Mouse (Mus musculus): ENCODE measurements around the gene Ankub1. TPM values are rescaled to one million over a fixed set of nuclear protein-coding genes. Genes with fewer than 3 reads are reported as not detected.

The Ankub1 gene
- total RNA-seq (2014; rRNA removed) (0.61 and 1.2 TPM in 2 replicates), polyA plus RNA-seq (2015; fragmentation: Nextera tagmentation; extraction: Ambion mirVana) (0.34 and 0.44 TPM in 2 replicates)

GRCm38 (mm10) chr3:57692719-57693118 lies at the start of gene Ankub1:
Ankub1 (minus strand) TSS chr3:57692799.
- DNase-seq (ENCODE audit: low spot score) (peak; percentile 10), ATAC-seq (peak; percentile 59)
- no peaks in the 10 kb centered on the region for H3K9me3 ChIP-seq (ENCODE audit: low read length)
- H3K9ac ChIP-seq (replicated peaks; ENCODE audit: low read length) = no peak within 1 kb of the TSS
- H3K4me1 ChIP-seq (ENCODE audit: insufficient read depth, low read length) = no peaks in the 10 kb centered on the region
- H3K4me2 ChIP-seq (ENCODE audit: low read depth, low read length) = no peak within 1 kb of the TSS
- no peak within 1 kb of the TSS for H3K4me3 ChIP-seq (ENCODE audit: low read length)
- H3K27me3 ChIP-seq (ENCODE audit: insufficient read depth, low read length) = no peaks in the 10 kb centered on the region
- 30% methylated on average over 2 of the region's 2 CpGs for WGBS
- no peak for TF ChIP-seq CTCF (IDR thresholded peaks at IDR 0.05; ENCODE audit: low read depth)
- no peak within 1 kb of the TSS for H3K27ac ChIP-seq
- no peaks in the 10 kb centered on the region for H3K36me3 ChIP-seq (ENCODE audit: insufficient read depth, low read length)

GRCm38 (mm10) chr3:57739830-57740229 lies 47.2 kb upstream of the Ankub1 start:
- Histone ChIP-seq H3K36me3 (ENCODE audit: insufficient read depth, low read length) (no peaks in the 10 kb centered on the region), H3K9ac (replicated peaks; ENCODE audit: low read length) (no peak overlapping the region), H3K4me3 (ENCODE audit: low read length) (no peak overlapping the region), H3K4me1 (ENCODE audit: insufficient read depth, low read length) (peaks cover 12% of the 10 kb centered on the region), H3K27ac (no peak overlapping the region), H3K27me3 (ENCODE audit: insufficient read depth, low read length) (no peaks in the 10 kb centered on the region), H3K4me2 (ENCODE audit: low read depth, low read length) (no peak overlapping the region), H3K9me3 (ENCODE audit: low read length) (no peaks in the 10 kb centered on the region)
- DNase-seq (ENCODE audit: low spot score) (no peak), ATAC-seq (no peak)
- WGBS = 98% methylated on average over 1 of the region's 1 CpGs
- no peak for TF ChIP-seq CTCF (IDR thresholded peaks at IDR 0.05; ENCODE audit: low read depth)

- Histone ChIP-seq H3K9me3 (ENCODE audit: low read length) (no peaks in the 10 kb centered on the region), H3K4me3 (ENCODE audit: low read length) (peak overlapping the region; percentile 63), H3K27ac (peak overlapping the region; percentile 94), H3K27me3 (ENCODE audit: insufficient read depth, low read length) (no peaks in the 10 kb centered on the region), H3K4me2 (ENCODE audit: low read depth, low read length) (peak overlapping the region; percentile 87), H3K36me3 (ENCODE audit: insufficient read depth, low read length) (no peaks in the 10 kb centered on the region), H3K9ac (replicated peaks; ENCODE audit: low read length) (peak overlapping the region; percentile 61), H3K4me1 (ENCODE audit: insufficient read depth, low read length) (peaks cover 12% of the 10 kb centered on the region)
- 1% methylated on average over 13 of the region's 13 CpGs for WGBS
- DNase-seq (ENCODE audit: low spot score) (no peak), ATAC-seq (no peak)
- TF ChIP-seq CTCF (IDR thresholded peaks at IDR 0.05; ENCODE audit: low read depth) = no peak
These were observed 44.0 kb upstream of the Ankub1 start for GRCm38 (mm10) chr3:57736419-57737095.

- Histone ChIP-seq H3K36me3 (ENCODE audit: insufficient read depth, low read length) (no peaks in the 10 kb centered on the region), H3K27ac (peak within 1 kb of the TSS; percentile 94), H3K4me2 (ENCODE audit: low read depth, low read length) (peak within 1 kb of the TSS; percentile 87), H3K4me1 (ENCODE audit: insufficient read depth, low read length) (peaks cover 12% of the 10 kb centered on the region), H3K27me3 (ENCODE audit: insufficient read depth, low read length) (no peaks in the 10 kb centered on the region), H3K4me3 (ENCODE audit: low read length) (peak within 1 kb of the TSS; percentile 63), H3K9ac (replicated peaks; ENCODE audit: low read length) (peak within 1 kb of the TSS; percentile 61), H3K9me3 (ENCODE audit: low read length) (no peaks in the 10 kb centered on the region)
- DNase-seq (ENCODE audit: low spot score) = peak; percentile 98
- ATAC-seq = peak; percentile 100
- TF ChIP-seq CTCF (IDR thresholded peaks at IDR 0.05; ENCODE audit: low read depth) = no peak
- WGBS = under 1% methylated on average over 59 of the region's 59 CpGs
These were observed 43.1 kb upstream of the Ankub1 start, which contains the start of gene Rnf13 for GRCm38 (mm10) chr3:57735511-57736370. Rnf13 (plus strand) TSS chr3:57736062.

GRCm38 (mm10) chr3:57732206-57732915 lies 39.8 kb upstream of the Ankub1 start:
- no peak for ATAC-seq
- Histone ChIP-seq H3K9me3 (ENCODE audit: low read length) (no peaks in the 10 kb centered on the region), H3K4me1 (ENCODE audit: insufficient read depth, low read length) (peaks cover 6% of the 10 kb centered on the region), H3K27me3 (ENCODE audit: insufficient read depth, low read length) (no peaks in the 10 kb centered on the region), H3K9ac (replicated peaks; ENCODE audit: low read length) (no peak overlapping the region), H3K4me2 (ENCODE audit: low read depth, low read length) (no peak overlapping the region), H3K4me3 (ENCODE audit: low read length) (no peak overlapping the region), H3K36me3 (ENCODE audit: insufficient read depth, low read length) (no peaks in the 10 kb centered on the region), H3K27ac (no peak overlapping the region)
- WGBS = 80% methylated on average over 5 of the region's 5 CpGs
- TF ChIP-seq CTCF (IDR thresholded peaks at IDR 0.05; ENCODE audit: low read depth) = no peak
- no peak for DNase-seq (ENCODE audit: low spot score)

GRCm38 (mm10) chr3:57714151-57714550 lies 21.6 kb upstream of the Ankub1 start:
- Histone ChIP-seq H3K4me2 (ENCODE audit: low read depth, low read length) (no peak overlapping the region), H3K4me3 (ENCODE audit: low read length) (no peak overlapping the region), H3K27ac (no peak overlapping the region), H3K27me3 (ENCODE audit: insufficient read depth, low read length) (no peaks in the 10 kb centered on the region), H3K36me3 (ENCODE audit: insufficient read depth, low read length) (no peaks in the 10 kb centered on the region), H3K9me3 (ENCODE audit: low read length) (no peaks in the 10 kb centered on the region), H3K9ac (replicated peaks; ENCODE audit: low read length) (no peak overlapping the region), H3K4me1 (ENCODE audit: insufficient read depth, low read length) (no peaks in the 10 kb centered on the region)
- DNase-seq (ENCODE audit: low spot score) = no peak
- no peak for ATAC-seq
- WGBS = 94% methylated on average over 6 of the region's 6 CpGs
- no peak for TF ChIP-seq CTCF (IDR thresholded peaks at IDR 0.05; ENCODE audit: low read depth)
